Mouse (Mus musculus) layer of hippocampus, adult 8-10 months (tissue): Measurements from ENCODE around the gene Vps37c. TPM values are rescaled to one million over a fixed set of nuclear protein-coding genes. Genes with fewer than 3 reads are reported as not detected.

Experiments
- DNase-seq, 2 experiments: peaks; one replicate each; pipeline ENCODE4 v3.0.0; 2022; ENCODE audit warnings: low spot score in 2 of 2
- total RNA-seq, 4 experiments: library from RNA; stranded (reverse); gene quantifications; 2 replicates each; pipeline ENCODE4 v1.2.4; 2022

Vps37c gene
- total RNA-seq: 10 to 100 TPM; 18.0 to 22.6 (median 20.7) TPM

DNA sequence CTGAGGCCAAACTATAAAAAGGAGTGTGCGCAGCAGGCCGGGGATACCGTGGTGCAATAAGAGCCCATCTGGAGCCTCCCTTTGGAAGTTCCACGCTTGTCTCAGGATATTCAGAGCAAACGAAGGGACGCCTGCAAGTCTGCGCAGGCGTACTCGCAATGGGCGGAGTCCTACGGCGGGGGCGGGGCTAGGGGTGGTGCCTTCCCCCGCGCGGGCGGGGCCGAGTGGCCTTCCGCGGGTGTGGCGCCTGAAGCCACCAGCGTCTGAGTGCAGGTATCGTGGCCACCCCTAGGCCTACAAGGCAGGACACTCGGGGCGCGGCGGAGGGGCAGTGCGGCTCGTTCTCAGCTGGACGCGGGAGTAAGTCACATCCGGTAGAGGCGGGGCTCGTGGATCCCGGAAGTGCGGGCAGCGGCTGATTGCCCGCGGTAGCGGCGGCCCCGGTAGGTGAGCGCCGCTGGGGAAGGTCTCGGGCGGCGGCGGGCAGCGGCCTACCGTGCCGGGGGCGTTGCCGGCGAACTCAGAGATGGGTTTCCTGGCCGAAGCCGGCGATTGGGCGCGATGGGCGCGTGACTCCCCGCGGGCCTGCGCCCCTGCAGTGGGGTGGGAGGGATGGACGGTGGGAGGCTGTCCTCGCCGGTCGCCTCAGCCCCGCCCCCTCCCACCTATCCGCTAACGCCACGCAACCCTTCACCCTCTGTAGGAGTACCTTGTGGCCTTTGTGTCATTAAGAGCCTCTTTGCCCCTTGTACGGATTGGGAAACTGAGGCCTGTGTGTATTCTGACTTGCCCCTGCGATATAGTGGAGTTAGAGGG is at the start of gene Vps37c:
Gene Vps37c, plus strand, starts transcription at position 199 of the 816 bp plus-strand sequence.
- DNase-seq: peak; percentile 89 to 90

GRCm38 (mm10) chr19:10640080-10640479 is 48.5 kb upstream of the Vps37c start:
- DNase-seq: no peak

GRCm38 (mm10) chr19:10640589-10641378 is 47.8 kb upstream of the Vps37c start:
- no peak for DNase-seq

- no peak for DNase-seq
Observed at GRCm38 (mm10) chr19:10645616-10646015, 42.9 kb upstream of the Vps37c start.

DNA sequence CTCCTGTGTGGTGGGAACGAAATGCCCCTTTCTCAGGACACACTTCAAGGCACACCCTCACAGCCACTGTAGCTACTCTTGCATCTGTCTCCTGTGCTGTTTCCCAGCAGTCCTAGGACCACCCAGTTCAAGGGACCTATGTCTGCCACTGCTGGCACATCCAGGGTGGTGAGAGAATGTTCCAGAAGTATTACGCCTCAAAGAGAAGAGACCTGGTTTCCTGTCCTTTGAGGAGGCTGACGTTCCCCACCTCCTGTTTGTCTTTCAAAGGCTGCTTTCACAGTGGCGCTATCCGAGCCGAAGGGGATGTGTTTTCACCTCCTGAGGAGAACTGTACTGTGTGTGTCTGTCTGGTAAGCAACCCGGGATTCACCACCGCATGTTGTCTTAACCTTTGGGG is 40.4 kb upstream of the Vps37c start:
- no peak for DNase-seq

DNA sequence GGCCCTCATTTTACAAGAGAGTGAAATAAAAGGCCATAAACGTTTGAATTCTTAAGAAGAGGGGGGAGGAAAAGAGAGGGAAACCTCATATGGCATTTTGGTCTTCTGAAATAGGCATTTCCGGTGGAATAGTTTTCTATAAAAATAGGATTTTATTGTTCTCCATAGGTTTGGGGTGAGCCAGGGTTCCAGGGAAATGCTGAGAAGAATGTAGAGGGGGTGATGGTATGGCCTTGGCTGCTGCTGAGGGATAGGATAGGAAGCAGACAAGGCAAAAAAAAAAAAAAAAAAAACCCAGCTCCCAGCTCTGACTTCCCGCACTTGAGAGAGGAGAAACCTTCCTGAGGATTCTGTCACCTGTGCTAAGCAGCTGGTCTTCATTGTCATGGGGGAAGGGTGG is 32.5 kb upstream of the Vps37c start:
- DNase-seq: no peak

DNA sequence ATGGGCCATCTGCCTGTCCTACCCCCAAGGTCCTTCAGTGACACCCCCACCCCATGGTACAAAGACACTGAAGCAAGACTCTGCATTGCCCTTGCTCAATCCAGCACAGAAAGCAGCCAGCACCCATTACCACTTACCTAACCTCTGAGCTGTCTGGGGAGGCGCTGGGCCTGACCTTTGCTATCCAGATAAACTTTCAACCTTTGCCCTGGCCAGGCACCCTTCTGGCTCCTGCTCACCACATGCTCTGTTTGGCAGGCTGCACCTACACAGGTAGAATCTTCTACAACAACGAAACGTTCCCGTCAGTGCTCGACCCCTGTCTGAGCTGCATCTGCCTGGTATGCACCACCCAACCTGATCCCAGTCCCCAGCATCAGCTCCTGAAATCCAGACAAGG is 30.8 kb upstream of the Vps37c start:
- no peak for DNase-seq

DNA sequence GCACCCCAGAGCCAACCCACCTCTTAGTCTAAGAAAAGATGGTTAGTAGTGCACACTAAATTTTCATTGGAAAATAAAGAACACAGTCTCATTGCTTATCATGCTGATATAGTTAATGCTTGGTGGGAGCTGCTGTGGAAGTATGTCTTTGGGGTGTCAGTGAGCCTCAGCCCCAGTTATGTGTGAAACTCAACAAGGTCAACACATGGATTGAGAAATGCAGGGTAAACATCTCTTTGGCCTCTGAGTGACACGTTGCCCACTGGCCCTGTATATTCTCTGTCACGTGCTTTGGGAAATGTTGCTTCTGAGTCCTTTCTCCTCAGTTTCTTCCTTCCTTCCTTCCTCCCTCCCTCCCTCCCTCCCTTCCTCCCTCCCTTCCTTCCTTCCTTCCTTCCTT is 30.1 kb upstream of the Vps37c start:
- no peak for DNase-seq

DNA sequence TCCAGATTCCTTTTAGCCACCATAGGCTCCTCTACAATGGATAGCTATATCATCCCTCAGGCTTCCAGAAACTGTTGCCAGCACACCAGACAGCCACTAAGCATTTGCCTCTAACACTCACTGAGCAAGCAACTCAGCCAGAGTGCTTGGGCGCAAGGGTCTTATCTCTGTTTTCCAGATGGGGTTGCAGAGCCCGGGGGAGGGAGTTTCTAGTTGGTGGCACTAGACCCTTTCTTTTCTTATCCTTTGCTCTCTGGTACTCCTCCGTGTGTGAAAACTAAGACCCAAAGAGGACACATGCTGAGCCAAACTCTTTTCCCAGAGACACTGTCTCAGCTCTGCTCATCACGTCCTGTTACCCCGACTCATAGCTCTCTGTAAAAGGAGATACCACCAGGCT is 27.2 kb upstream of the Vps37c start:
- DNase-seq: no peak

DNA sequence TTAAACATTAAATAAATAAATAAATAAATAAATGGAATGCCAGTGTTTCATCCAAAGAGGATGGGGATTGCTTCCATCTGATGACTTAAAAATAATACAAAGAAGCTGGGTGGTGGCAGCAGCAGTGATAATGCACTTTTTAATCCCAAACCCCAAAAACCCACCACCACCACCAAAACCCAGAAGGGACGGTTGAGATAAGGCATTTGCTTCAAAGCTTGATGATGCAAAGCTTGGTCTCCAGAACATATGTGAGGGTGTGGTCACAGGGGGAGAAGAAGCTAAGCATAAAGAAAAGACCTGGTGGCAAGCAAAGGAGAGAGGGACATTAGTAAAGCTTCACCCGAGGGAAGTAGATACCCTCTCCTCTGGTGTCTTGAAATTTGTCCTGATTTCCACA is 26.6 kb upstream of the Vps37c start:
- DNase-seq: no peak

DNA sequence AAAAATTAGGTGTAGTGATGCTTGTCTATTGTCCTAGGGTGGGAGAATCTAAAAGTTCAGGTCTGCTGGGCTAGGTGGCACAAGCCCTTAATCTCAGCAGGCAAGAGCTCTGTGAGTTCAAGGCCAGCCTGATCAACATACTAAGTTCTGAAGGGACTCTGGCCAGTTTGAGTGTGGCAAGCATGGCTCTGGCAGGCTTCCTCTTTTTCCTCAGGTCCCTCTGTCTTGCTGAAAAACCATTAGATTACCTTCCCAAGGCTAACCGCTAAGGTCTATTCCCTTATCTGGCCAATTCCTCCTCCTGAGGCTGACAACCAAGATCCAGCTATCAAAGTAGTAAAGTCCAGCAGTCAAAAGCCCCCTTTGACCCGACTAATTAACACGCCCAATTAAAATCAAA is 25.9 kb upstream of the Vps37c start:
- no peak for DNase-seq

DNA sequence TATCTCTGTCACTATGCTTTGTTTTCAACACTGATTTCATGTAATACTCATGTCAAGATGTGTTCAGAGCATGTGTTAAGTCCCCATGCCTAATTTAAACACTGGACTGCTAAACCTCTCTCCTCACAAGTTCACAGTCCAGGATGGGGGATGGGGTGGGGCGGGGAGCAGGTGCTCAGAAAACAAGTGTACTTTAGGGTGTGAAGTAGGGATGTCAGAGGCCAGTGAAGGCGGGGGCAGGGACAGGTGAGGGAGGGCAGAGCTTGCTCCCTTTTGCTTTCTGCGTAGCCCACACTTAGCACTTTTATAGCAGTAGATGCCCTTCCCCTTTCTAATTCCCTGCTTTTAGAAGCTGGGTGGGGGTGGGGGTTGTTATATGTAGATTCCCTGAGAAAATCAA is 23.4 kb upstream of the Vps37c start:
- DNase-seq: no peak

DNA sequence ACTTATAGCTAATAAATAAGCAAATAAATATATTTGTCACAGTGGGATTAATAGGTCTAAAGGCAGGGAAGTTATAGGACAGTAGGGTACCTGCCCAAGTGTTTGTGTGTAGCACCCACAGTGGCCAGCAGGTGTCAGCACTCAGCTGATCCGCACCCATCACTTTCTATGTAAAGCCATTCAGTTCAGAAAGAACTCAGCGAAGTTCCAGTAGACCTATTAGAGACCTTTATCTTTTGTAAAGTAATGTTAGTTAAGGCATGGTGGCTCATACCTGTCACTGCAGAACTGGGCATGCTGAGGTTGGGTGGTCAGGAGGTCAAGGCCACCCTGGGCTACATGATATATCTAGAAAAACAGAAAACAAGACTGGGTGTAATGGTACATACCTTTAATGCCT is 23.0 kb upstream of the Vps37c start:
- DNase-seq: peak in 1 of 2 experiments; percentile 74

DNA sequence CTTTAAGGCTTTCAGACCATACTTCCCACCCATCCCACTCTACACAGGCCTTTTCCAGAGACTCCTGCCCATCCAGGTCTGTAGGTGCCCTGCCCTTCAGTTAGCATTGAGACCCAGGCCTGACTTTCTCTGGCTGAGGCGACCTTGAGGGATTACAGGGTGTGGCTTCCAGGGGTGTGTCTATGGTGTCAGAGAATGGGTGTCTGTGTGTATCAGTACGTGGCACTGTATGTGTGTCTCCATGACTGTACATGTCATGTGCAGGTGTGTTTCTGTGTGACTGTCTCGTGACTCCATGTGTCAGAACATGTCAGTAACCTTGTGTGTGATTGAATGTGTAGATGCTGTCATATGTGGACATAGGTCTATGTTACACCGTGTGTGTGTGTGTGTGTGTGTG is 17.2 kb upstream of the Vps37c start:
- DNase-seq: no peak

DNA sequence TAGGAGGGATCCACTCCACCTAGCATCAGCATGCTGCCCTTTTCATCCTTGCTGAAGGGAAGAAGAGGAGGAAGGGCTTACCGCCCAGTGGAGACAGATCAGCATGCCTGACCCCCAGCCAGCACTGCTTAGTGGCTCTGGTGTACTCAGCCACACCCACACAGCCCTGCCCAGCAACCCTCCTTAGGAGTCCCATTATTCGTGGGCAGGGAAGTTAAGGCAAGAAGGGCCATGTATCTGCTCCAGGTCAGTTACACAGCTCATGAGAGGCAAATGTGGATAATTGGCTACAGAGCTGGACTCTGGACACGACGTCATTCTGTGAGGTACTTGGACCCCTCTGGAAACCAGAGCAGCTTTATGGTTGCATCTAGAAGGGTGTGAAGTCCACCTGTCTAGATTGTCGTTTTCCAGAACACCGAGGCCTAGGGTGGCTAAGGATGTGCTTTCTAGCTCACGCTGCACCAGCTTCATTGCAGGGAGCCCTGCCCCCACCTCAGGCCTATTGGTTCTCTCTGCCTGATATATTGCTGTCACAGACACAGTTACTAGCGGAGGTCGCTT is 16.6 kb upstream of the Vps37c start:
- DNase-seq: no peak

GRCm38 (mm10) chr19:10673275-10673674 is 15.3 kb upstream of the Vps37c start:
- no peak for DNase-seq

DNA sequence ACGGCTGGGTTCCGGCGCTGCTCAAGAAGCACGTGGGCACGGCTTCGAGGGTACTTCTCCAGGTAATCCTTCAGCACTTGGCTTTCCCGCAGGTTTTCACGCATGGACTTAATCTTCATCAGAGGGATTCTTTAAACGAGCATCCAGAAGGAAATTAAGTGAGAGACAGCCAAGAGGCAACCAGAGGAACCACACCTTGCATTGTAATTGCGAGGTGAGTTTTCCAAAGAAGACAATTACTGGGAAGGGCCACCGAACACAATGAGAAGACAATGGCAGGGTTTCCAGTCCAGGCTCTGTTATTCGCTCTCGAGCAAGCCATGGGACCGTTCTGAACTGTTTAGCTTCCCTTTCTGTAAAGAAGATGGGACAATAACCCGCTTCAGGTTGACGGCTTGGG is 11.9 kb upstream of the Vps37c start:
- no peak for DNase-seq

GRCm38 (mm10) chr19:10677915-10678771 is 10.4 kb upstream of the Vps37c start, which contains the start of gene Pga5:
Gene Pga5 (minus strand): TSS chr19:10678071.
- DNase-seq: peak; percentile 59 to 86

- DNase-seq: no peak
Observed at GRCm38 (mm10) chr19:10678772-10679067, 9.8 kb upstream of the Vps37c start.

- DNase-seq: no peak
Observed at GRCm38 (mm10) chr19:10681571-10681970, 7.0 kb upstream of the Vps37c start.

GRCm38 (mm10) chr19:10685081-10685480 is 3.5 kb upstream of the Vps37c start:
- no peak for DNase-seq

- DNase-seq: no peak
Observed at GRCm38 (mm10) chr19:10685727-10686126, 2.8 kb upstream of the Vps37c start.
